In genomic region chr2:52220074-52220473, GRCm38 (mm10) we compare ENCODE assay signal across 8 mouse cellular contexts.
DNase-seq lines count a peak whose midpoint lies in the region; ATAC-seq and TF ChIP-seq lines count a peak whose summit lies in the region.

No protein-coding gene starts in this region.

- WGBS in embryonic facial prominence, embryonic 11.5 days: 45% methylated on average over 8 of the region's 8 CpGs
- WGBS in lung, postnatal 0 days: 37% methylated on average over 8 of the region's 8 CpGs

- H3K9ac ChIP-seq in embryonic facial prominence, embryonic 11.5 days (replicated peaks; ENCODE audit: low read length): no peak overlapping the region
- H3K9ac ChIP-seq in lung, postnatal 0 days (replicated peaks; ENCODE audit: low read depth): no peak overlapping the region

- H3K9me3 ChIP-seq in embryonic facial prominence, embryonic 11.5 days (replicated peaks; ENCODE audit: control insufficient read depth, low read length): no peaks in the 10 kb centered on the region
- no peaks in the 10 kb centered on the region for H3K9me3 ChIP-seq in lung, postnatal 0 days (ENCODE audit: low read length)

- TF ChIP-seq CTCF in lung, postnatal 0 days (IDR thresholded peaks at IDR 0.05): peak; percentile 75

- no peak for ATAC-seq in embryonic facial prominence, embryonic 11.5 days (replicated peaks; ENCODE audit: insufficient number of reproducible peaks, low FRiP score, low TSS enrichment, low read depth)
- no peak for ATAC-seq in lung, postnatal 0 days

- H3K4me1 ChIP-seq in embryonic facial prominence, embryonic 11.5 days (ENCODE audit: control insufficient read depth, insufficient read depth, low read length): no peaks in the 10 kb centered on the region
- no peaks in the 10 kb centered on the region for H3K4me1 ChIP-seq in lung, postnatal 0 days (ENCODE audit: insufficient read depth, low read depth, low read length)

- no peaks in the 10 kb centered on the region for H3K27me3 ChIP-seq in embryonic facial prominence, embryonic 11.5 days (ENCODE audit: control insufficient read depth, insufficient read depth, low read length)
- no peaks in the 10 kb centered on the region for H3K27me3 ChIP-seq in lung, postnatal 0 days (replicated peaks; ENCODE audit: insufficient read depth, low read length)

- H3K27ac ChIP-seq in embryonic facial prominence, embryonic 11.5 days (replicated peaks; ENCODE audit: low read depth, low read length): no peak overlapping the region
- H3K27ac ChIP-seq in lung, postnatal 0 days (ENCODE audit: low read length): no peak overlapping the region

- TF ChIP-seq EP300 in lung, postnatal 0 days (IDR thresholded peaks at IDR 0.05): no peak

- DNase-seq in heart, postnatal 4 days: peak; percentile 21
- DNase-seq in heart, adult 11 months: no peak
- DNase-seq in A20 (ENCODE audit: low read depth, low spot score) (peak; percentile 57), ZHBTc4 (ENCODE audit: low read depth, low spot score) (peak; percentile 73)
- peak; percentile 52 for DNase-seq in embryonic facial prominence, embryonic 11.5 days (ENCODE audit: low spot score)
- peak; percentile 51 for DNase-seq in lung, postnatal 0 days (ENCODE audit: low spot score)
- no peak for DNase-seq in heart, adult 8-10 months (ENCODE audit: low spot score)
- no peak for DNase-seq in frontal cortex, postnatal 25 days (ENCODE audit: low spot score in 2 of 2)

- H3K4me3 ChIP-seq in embryonic facial prominence, embryonic 11.5 days (ENCODE audit: low read depth, low read length): no peak overlapping the region
- no peak overlapping the region for H3K4me3 ChIP-seq in lung, postnatal 0 days (ENCODE audit: low read depth, low read length)

- no peak overlapping the region for H3K4me2 ChIP-seq in embryonic facial prominence, embryonic 11.5 days (ENCODE audit: low read depth, low read length)
- no peak overlapping the region for H3K4me2 ChIP-seq in lung, postnatal 0 days (replicated peaks; ENCODE audit: low read depth, low read length)

- H3K36me3 ChIP-seq in embryonic facial prominence, embryonic 11.5 days (replicated peaks; ENCODE audit: control insufficient read depth, insufficient read depth, low read depth, low read length): no peaks in the 10 kb centered on the region
- no peaks in the 10 kb centered on the region for H3K36me3 ChIP-seq in lung, postnatal 0 days (ENCODE audit: insufficient read depth, low read length)

Comparison
In these comparisons a context has a peak if more than half of its experiments do, and no peak if none do; other contexts are left out.
1. DNase-seq: peak in heart, postnatal 4 days (single experiment), A20 (single experiment), ZHBTc4 (single experiment), embryonic facial prominence, embryonic 11.5 days (single experiment) and lung, postnatal 0 days (single experiment); none in heart, adult 11 months (single experiment), heart, adult 8-10 months (single experiment) and frontal cortex, postnatal 25 days (0 of 2).